Mouse (Mus musculus): ENCODE data around the gene Bhlha15.

- no peak for TF ChIP-seq CTCF (IDR thresholded peaks at IDR 0.05; ENCODE audit: low read depth, low read length)
- no peak for TF ChIP-seq TAL1 (conservative IDR thresholded peaks at IDR 0.05; ENCODE audit: low read depth, low read length)
- no peak for TF ChIP-seq GATA1 (IDR thresholded peaks at IDR 0.05; ENCODE audit: borderline replicate concordance, low read length)
- no peak for TF ChIP-seq GATA2 (IDR thresholded peaks at IDR 0.05; ENCODE audit: borderline replicate concordance, low read depth, low read length)
Measured at GRCm38 (mm10) chr5:144219936-144220335, 29.9 kb downstream of the Bhlha15 start.
